Mouse (Mus musculus) frontal cortex, postnatal 25 days (tissue): Measurements from ENCODE around the gene Diaph3.

ENCODE experiments used
- DNase-seq, 2 experiments: peaks; one replicate each; pipeline ENCODE4 v3.0.0; 2022; ENCODE audit warnings: low spot score in 2 of 2

Diaph3 gene

GRCm38 (mm10) chr14:86861277-86861946, 279.6 kb downstream of the Diaph3 start:
- DNase-seq = no peak

DNA sequence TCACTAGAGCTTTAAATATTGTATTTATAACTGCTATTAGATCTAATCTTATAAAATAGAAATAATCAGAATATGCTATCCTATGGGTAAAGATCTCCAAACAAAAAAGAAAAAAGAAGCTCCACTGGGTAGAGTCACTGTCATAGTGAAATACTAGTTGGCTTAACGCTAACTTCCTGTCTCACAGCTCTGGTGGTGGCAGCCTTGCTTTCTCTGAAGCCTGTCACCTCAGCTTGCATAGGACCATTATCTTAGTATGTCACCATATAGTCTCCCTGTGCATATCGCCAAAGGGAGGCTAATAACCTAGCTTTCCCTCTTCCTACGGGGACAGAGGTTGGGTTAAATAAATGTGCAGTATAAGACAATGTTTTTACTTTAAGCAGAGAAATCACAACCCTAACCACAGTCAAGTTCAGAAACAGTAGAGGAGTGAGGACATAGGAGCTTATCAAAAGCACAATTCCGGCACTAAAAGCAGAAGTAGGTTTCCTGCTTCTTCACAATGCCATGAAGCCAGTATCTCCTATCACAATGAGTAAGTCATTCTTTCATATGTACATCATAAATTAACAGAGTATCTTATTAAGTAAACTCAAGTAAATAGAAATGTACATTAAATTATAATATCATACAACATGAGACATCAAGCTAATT, 293.8 kb downstream of the Diaph3 start:
- no peak for DNase-seq

DNA sequence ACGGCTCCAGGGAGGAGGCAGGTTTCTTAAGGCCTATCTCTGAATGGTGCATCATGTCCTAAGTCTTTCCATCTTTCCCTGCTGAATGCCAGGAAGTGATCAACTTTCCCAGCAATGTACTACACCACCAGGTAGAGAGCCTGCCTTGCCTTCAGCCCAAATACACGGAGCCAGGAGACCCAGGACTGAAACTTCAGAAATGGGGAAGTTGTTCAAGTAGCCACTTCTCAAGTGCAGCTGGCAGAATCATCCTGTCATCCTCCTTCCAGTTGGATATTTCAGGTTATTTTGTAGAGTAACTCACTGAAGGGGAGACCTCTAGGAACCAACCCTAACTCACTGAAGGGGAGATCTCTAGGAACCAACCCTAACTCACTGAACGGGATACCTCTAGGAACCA, 297.0 kb downstream of the Diaph3 start:
- no peak for DNase-seq

DNA sequence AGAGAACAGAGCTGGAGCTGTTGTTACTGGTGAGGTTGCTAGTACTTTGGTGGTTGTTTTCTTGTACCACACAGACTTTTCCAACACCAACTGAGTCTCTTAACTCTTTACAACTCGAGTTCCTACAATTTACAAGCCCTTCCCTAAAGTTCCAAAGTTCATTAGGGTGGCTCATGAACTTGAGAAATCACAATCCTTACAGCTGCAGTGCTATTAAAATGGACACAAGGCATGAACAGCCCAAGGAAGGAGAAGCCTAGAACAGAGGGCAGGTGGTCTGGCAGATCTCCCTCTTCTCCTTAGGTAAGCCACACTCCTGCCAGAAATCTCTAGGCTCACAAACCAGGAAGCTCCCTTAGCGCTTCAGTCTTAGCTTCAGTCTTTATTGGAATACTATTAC, 303.4 kb downstream of the Diaph3 start:
- DNase-seq = no peak

DNA sequence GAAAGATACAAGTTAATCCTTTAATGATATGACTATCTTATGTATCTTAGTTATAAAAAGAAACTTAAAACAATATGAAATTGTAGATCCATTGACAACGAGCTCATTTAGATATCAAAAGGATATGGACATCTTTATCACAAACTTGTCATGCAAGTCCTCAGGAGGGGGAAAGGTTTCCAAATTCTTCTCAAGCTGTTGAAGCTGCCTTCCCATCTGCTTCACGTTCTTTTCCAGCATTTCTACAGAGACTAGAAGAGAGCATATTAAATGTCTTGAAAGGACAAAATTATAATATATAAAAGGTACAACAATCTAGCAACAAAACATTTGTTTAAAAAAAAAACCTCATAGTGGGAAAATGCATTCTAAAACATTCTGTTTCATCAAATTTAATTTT, 306.2 kb downstream of the Diaph3 start:
- no peak for DNase-seq

- DNase-seq = no peak
Measured at GRCm38 (mm10) chr14:86834269-86834668, 306.8 kb downstream of the Diaph3 start.

DNA sequence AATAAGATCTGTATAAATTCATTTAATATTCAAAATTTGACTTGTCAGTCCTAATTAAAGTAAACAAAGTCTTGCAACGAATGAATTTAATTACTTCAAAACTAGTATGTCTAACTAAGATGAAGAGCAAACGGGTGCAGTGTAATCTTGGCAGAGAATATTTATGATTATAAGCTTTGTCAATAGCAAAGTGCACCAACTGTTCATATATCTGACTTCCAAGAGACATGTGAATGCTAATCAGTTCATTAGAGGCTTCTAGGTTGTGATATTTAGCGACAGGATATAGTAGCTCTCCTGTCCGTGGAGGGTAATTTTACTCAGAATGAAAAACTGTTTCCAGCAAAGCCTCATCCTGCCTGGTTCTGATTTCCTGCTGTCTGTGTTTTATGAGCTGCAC, 308.0 kb downstream of the Diaph3 start:
- DNase-seq = no peak

GRCm38 (mm10) chr14:86816246-86816645, 324.8 kb downstream of the Diaph3 start:
- no peak for DNase-seq

DNA sequence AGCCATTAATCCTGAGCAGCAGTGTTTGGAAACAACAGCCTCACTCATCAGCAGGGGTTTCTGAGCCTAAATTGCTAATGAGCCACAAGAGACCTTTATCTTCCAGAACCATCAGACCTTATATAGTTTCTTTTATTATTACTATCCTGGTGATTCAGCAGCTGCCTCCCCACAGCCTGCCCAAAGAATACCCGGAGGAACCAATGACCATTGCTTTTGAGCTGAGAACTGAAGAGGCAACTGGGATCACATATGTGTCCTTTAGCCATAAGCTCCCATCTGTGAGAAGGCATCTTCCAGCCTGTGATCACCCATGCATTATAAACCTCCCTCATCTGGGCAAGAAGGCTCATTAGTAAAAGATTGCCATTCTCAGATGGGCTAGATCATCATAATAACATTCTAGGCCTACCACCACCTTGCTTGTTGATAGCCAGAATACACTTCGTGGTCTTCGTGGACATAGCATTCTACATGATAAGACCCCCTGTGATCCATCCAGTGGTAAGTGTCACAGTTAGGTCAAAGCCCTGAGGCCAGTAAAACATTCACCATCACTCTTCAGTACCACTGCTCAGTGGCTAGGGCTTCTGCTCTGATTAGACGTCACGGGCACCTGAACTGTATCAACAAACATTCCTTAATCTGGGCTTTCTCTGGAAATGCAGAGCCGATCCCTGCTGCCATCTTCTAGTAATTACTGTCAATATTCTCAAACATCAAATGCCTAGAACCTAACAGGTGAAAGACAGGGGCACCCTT, 352.0 kb downstream of the Diaph3 start:
- DNase-seq = no peak

DNA sequence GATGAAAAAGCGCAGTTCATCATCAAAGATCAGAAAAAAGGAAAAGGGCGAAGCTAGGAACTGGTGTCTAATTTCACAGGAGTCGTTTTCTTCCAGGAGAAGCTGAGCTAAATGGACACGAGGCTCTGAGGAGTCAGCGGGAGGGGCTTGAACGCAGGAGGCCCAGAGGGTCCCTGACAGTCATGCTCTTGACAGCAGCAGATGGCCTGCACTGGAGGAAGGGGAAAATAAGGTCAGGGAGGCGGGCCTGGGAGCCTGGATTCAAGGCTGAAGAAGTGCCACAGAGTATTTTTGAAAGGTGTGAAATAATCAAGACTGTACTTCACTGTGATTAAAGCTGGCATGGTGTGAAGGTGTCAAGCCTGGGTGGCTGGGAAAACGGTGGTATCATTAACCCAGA, 354.2 kb downstream of the Diaph3 start:
- no peak for DNase-seq

DNA sequence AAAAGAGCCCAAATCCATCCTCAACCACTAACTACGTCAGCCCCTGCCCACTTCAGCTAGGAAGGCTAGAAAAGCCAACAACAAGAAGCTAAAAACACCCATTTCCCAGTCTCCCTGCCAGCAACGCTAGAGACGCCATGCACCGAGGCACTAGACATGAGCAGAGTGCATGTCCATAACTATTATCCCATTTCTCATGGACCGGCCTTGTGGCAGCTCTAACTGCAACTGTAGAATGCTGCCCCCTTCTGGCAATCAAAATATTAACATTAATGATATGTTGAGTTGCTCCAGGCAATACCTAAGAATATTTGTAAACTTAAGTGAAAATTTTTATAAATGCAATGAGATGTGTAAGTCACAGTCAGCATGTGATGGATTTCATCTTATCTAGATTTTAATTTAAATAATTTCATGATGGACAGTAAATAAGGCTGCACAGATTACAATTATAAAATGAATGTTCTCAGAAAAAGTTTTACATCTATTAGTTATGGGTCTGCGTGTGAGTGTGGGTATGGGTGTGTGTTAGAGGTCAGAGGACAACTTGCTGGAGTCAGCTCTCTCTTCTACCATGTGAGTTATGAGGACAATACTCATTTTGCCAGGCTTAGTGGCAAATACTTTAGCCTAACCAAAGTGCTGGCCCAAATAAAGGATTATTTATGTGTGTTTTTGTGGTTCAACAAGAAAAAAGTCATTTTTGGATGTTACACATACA, 359.3 kb downstream of the Diaph3 start:
- DNase-seq = no peak

- DNase-seq = no peak
Measured at GRCm38 (mm10) chr14:86773311-86773710, 367.7 kb downstream of the Diaph3 start.

- DNase-seq = no peak
Measured at GRCm38 (mm10) chr14:86772176-86773150, 368.6 kb downstream of the Diaph3 start.

GRCm38 (mm10) chr14:86764286-86764685, 376.7 kb downstream of the Diaph3 start:
- DNase-seq = no peak

DNA sequence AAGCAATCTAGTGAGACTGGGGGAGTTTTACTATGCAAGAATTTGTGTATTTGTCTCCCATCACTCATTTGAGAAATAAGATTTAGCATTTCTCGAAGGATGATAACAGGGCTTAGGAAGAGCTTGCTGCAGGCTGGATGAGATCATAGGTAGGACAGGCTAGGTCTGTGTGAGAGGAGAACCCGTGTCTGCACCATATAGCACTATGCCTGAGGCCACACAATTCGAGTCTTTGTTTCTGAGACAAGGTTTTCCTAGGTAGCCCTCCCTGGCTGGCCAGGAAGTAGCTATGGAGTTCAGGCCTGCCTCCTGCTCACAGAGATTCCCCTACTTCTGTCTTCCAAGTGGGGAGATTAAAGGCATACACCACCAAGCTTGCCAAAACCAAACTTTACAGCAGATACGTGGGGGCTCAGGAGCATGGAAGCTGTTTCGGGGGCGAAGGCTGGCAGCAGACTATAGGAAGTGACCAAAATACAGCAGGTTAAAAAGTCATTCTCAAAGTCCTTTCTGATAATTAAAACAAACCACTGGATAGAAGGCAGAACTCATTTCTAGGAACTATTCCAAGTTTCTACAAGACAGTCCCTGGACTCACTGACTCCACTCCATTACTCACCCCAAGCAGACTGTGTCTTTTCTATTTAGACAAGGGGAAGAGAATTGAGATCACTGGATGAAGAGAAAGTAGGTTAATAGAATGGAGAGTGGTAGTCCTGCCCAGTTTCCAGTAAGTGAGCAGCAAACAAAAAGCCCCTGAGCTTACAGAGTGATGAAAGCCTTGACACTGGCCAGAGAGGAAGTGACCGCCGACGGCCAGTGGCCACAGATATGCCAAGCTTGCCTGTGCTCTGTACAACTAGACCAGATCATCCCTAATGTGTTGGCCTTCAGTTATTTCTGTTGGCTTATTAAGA, 383.2 kb downstream of the Diaph3 start:
- DNase-seq = no peak

DNA sequence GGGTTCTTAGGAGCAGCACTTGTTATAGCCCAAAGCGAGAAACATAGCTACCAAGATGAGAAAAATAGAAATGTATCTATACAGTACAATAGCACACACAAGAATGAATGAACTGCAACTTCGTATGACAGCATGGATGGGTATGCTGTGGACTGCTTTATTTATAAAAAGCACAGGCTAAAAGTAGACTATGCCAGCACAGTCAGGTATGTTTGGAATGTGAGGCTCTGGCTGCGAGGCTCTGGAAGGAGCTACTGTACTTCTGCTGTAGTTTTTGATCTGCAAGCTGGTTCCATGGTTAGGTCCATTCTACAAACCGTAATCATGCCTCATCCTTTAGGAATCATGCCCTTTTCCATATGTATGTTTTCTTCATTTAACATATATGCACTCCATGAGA, 383.9 kb downstream of the Diaph3 start:
- DNase-seq = no peak

GRCm38 (mm10) chr14:86750351-86750750, 390.7 kb downstream of the Diaph3 start:
- DNase-seq = no peak

GRCm38 (mm10) chr14:86749425-86749824, 391.6 kb downstream of the Diaph3 start:
- no peak for DNase-seq

- DNase-seq = peak; percentile 53 to 59
Measured at GRCm38 (mm10) chr14:86748876-86749275, 392.2 kb downstream of the Diaph3 start.

GRCm38 (mm10) chr14:86744523-86744922, 396.5 kb downstream of the Diaph3 start:
- DNase-seq = no peak
